Mouse (Mus musculus): ENCODE data around the gene Med20. TPM values are rescaled to one million over a fixed set of nuclear protein-coding genes. Genes with fewer than 3 reads are reported as not detected.

Med20 gene
- total and polyA plus RNA-seq, 3 experiments, result 45.7 to 62.6 TPM; not detected in 1

- Histone ChIP-seq H3K27ac (ENCODE audit: control insufficient read depth, low read depth, low read length) (no peak overlapping the region), H3K9me3 (replicated peaks; ENCODE audit: insufficient read depth, low read length) (no peaks in the 10 kb centered on the region), H3K27me3 (ENCODE audit: control insufficient read depth in 1 of 2, insufficient read depth in 2 of 2, low read length in 2 of 2) (no peaks in the 10 kb centered on the region), H3K79me2 (ENCODE audit: control insufficient read depth, insufficient read depth, low read length, poor library complexity) (no peaks in the 10 kb centered on the region), H3K4me1 (ENCODE audit: control insufficient read depth in 1 of 2, insufficient read depth in 2 of 2, low read length in 2 of 2) (peaks cover 15 to 20% of the 10 kb centered on the region in 2 experiments), H3K4me3 (ENCODE audit: control insufficient read depth in 1 of 2, insufficient read depth in 1 of 2, low read depth in 2 of 2, low read length in 2 of 2) (no peak overlapping the region), H3K9ac (ENCODE audit: control insufficient read depth, low read depth, low read length, poor library complexity, severe bottlenecking) (no peak overlapping the region), H3K36me3 (ENCODE audit: control insufficient read depth in 1 of 2, insufficient read depth in 2 of 2, low read length in 2 of 2) (peaks cover 0 to 17% of the 10 kb centered on the region in 2 experiments; a peak in 2 of 4 replicates)
- no peak for TF ChIP-seq USF1 (IDR thresholded peaks at IDR 0.05; ENCODE audit: low read depth, low read length)
- TF ChIP-seq BHLHE40 (IDR thresholded peaks at IDR 0.05; ENCODE audit: borderline replicate concordance, low read depth, low read length), result no peak
- no peak for TF ChIP-seq ZMIZ1 (IDR thresholded peaks at IDR 0.05; ENCODE audit: low read depth, low read length)
- no peak for TF ChIP-seq KAT2A (conservative IDR thresholded peaks at IDR 0.05; ENCODE audit: low read depth, low read length)
- no peak for TF ChIP-seq MAFK (IDR thresholded peaks at IDR 0.05; ENCODE audit: borderline replicate concordance, low read depth, low read length)
- TF ChIP-seq GATA1 (IDR thresholded peaks at IDR 0.05; ENCODE audit: low read depth, low read length), result no peak
- no peak for TF ChIP-seq ZC3H11A (IDR thresholded peaks at IDR 0.05; ENCODE audit: low read depth, low read length)
- TF ChIP-seq RAD21 (IDR thresholded peaks at IDR 0.05; ENCODE audit: low read depth, low read length), result no peak
- no peak for TF ChIP-seq USF2 (IDR thresholded peaks at IDR 0.05; ENCODE audit: borderline replicate concordance in 1 of 2, insufficient read depth in 1 of 2, low read depth in 1 of 2, low read length in 2 of 2)
- TF ChIP-seq NELFE (IDR thresholded peaks at IDR 0.05; ENCODE audit: low read depth, low read length), result no peak
- no peak for TF ChIP-seq HCFC1 (IDR thresholded peaks at IDR 0.05; ENCODE audit: low read depth, low read length)
- no peak for TF ChIP-seq GABPA (IDR thresholded peaks at IDR 0.05; ENCODE audit: low read depth, low read length)
- no peak for TF ChIP-seq MAZ (IDR thresholded peaks at IDR 0.05; ENCODE audit: low read depth, low read length)
- TF ChIP-seq UBTF (IDR thresholded peaks at IDR 0.05; ENCODE audit: borderline replicate concordance, insufficient read depth, low read depth, low read length), result no peak
- no peak for TF ChIP-seq NRF1 (IDR thresholded peaks at IDR 0.05; ENCODE audit: insufficient read depth, low read depth, low read length, poor library complexity, severe bottlenecking)
- no peak for TF ChIP-seq MAX (IDR thresholded peaks at IDR 0.05; ENCODE audit: low read length)
- TF ChIP-seq CHD1 (IDR thresholded peaks at IDR 0.05; ENCODE audit: low read depth, low read length), result no peak
- no peak for TF ChIP-seq ELF1 (IDR thresholded peaks at IDR 0.05; ENCODE audit: low read depth, low read length)
- TF ChIP-seq MEF2A (IDR thresholded peaks at IDR 0.05; ENCODE audit: extremely low read depth, insufficient replicate concordance, low read depth, low read length, poor library complexity, severe bottlenecking), result no peak
- no peak for TF ChIP-seq CTCF (IDR thresholded peaks at IDR 0.05 in 2 of 3, conservative IDR thresholded peaks at IDR 0.05 in 1 of 3; ENCODE audit: control insufficient read depth in 1 of 3, insufficient read depth in 1 of 3, low read depth in 2 of 3, low read length in 3 of 3, poor library complexity in 1 of 3, severe bottlenecking in 1 of 3)
- DNase-seq (ENCODE audit: low read depth, low spot score), result no peak
These were observed 44.1 kb upstream of the Med20 start for GRCm38 (mm10) chr17:47567271-47567670.
